Mouse (Mus musculus) forebrain, postnatal 0 days (tissue): Measurements from ENCODE around the gene Mob3b. TPM values are rescaled to one million over a fixed set of nuclear protein-coding genes. Genes with fewer than 3 reads are reported as not detected.

Experiments
- ATAC-seq: fragments of 200-750 bp; cut with Nextera tagmentation; 2 replicates; pipeline ENCODE4 v1.8.0; 2017; ENCODE audit warnings: mild to moderate bottlenecking, moderate library complexity
- DNase-seq: peaks from one replicate; pipeline ENCODE4 v3.0.0-alpha.2; 2015
- H3K27ac ChIP-seq: fragments of 300-500 bp; sonication (generic); 2 replicates; pipeline ENCODE4 v1.5.1; 2014; ENCODE audit warnings: low read depth, mild to moderate bottlenecking, antibody characterized with exemption, low read length, moderate library complexity, mixed read lengths
- H3K27me3 ChIP-seq: fragments of 300-500 bp; sonication (generic); 2 replicates; pipeline ENCODE4 v1.6.1; 2014; ENCODE audit warnings: mild to moderate bottlenecking, low read length, mixed read lengths; ENCODE audit not compliant: insufficient read depth
- H3K36me3 ChIP-seq: fragments of 300-500 bp; sonication (generic); 2 replicates; pipeline ENCODE4 v1.6.1; 2014; ENCODE audit warnings: mild to moderate bottlenecking, moderate library complexity; ENCODE audit not compliant: insufficient read depth
- H3K4me1 ChIP-seq: fragments of 300-500 bp; sonication (generic); 2 replicates; pipeline ENCODE4 v1.6.1; 2014; ENCODE audit warnings: antibody characterized with exemption; ENCODE audit not compliant: insufficient read depth
- H3K4me2 ChIP-seq: fragments of 300-500 bp; sonication (generic); 2 replicates; pipeline ENCODE4 v1.6.1; 2014; ENCODE audit warnings: low read depth, mild to moderate bottlenecking, moderate library complexity
- H3K4me3 ChIP-seq: fragments of 300-500 bp; sonication (generic); 2 replicates; pipeline ENCODE4 v1.5.1; 2014; ENCODE audit warnings: low read depth, low read length, mixed read lengths
- H3K9ac ChIP-seq: fragments of 300-500 bp; sonication (generic); 2 replicates; pipeline ENCODE4 v1.6.1; 2014; ENCODE audit warnings: mild to moderate bottlenecking
- H3K9me3 ChIP-seq: fragments of 300-500 bp; sonication (generic); 2 replicates; pipeline ENCODE4 v1.6.1; 2016; ENCODE audit warnings: low read length
- CTCF ChIP-seq: sonication (generic); IDR thresholded peaks from 2 replicates; pipeline ENCODE4 v1.5.1; 2016; ENCODE audit warnings: antibody characterized with exemption, control low read depth, low read depth
- WGBS: fragments of 180-500 bp; shearing (Covaris S2); extraction: QIAGEN DNeasy Blood & Tissue Kit; methylation state at CpG from one replicate; pipeline ENCODE4 v1.1.7; 2014; 5-methylcytosine and 5-hydroxymethylcytosine counted together
- polyA plus RNA-seq: library from polyadenylated mRNA; unstranded; fragments of >200 nt; fragmentation: Nextera tagmentation; extraction: Ambion mirVana; gene quantifications from 2 replicates; pipeline ENCODE4 v1.2.1, GENCODE M21; 2015
- total RNA-seq: library from RNA; depleted of rRNA; stranded (reverse); fragments of >200 nt; gene quantifications from 2 replicates; pipeline ENCODE4 v1.2.3, GENCODE M21; 2014; rRNA removed

The Mob3b gene
- total RNA-seq = 3.0 and 3.2 TPM in 2 replicates
- polyA plus RNA-seq = 2.1 and 4.3 TPM in 2 replicates

DNA sequence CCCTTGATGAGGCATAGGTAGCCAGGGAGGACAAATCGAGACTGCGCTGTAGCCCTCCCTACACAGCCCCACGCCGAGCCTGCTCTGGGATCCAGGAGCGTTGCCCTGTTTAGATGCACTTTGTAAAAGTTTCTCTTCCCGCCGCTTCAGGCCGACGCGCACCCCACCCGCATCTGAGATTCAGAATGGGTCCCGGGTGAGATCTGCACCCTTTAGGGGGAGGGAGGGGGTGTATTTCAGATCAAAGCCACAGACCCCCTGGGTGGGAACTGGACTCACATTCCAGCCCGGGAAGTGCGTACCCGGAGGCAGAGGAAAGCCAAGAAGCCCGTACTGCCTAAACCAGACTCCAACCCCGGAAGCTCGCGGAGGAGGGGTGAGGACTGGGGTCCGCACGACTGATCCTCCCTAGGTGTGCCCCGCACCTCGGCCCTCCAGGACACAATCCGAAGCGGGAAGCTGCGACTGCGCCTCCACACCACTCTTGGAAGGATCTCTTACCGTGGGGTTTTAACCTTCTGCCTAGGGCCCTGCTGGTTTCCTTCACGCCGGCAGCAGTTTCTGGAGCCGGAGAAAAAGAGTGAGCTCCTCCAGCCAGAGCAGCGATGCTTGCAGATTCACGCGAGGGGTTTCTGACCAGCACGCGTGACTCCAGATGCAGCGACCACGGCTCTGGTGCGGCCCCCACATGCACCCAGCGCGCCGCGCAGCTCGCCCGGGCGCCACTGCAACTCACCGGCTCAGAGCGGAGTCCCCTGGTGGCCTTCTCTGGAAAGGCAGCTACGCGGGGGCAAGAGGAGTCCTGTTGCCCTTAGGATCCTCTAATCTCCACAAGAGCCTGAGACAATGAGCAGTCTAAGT, at the start of gene Mob3b:
TSS of gene Mob3b (minus strand) at position 734 of the 861 bp plus-strand sequence.
- Histone ChIP-seq H3K36me3 (no peaks in the 10 kb centered on the region), H3K27ac (peak within 1 kb of the TSS; percentile 51; the same call in 1 of the 2 replicates), H3K9me3 (no peaks in the 10 kb centered on the region), H3K4me3 (peak within 1 kb of the TSS; percentile 55), H3K9ac (peak within 1 kb of the TSS; percentile 45), H3K4me2 (peak within 1 kb of the TSS; percentile 94), H3K27me3 (peaks cover 8% of the 10 kb centered on the region; the same call in 1 of the 2 replicates), H3K4me1 (peaks cover 5% of the 10 kb centered on the region; the same call in 1 of the 2 replicates)
- DNase-seq (peak; percentile 81), ATAC-seq (peak; percentile 94)
- WGBS = 1% methylated on average over 50 of the region's 50 CpGs
- peak; percentile 93 for TF ChIP-seq CTCF

DNA sequence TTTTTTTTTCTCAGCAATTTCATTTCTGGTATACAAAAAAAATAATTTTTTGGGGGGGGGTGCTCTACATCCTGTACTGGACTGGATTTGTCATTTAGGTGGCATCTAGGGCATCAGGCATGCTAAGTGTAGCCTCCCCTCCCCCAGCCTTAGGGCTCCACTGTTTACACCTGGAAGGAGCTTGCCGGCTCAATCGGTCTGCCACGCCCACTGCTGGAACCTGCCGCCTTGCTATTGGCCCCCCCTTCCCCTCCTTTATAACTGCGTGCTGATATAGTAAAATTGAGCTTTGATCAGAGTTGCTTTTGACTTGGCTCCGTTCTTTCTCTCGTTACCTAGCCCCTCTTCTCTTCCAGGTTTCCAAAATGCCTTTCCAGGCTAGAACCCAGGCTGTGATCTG, 47.4 kb upstream of the Mob3b start:
- TF ChIP-seq CTCF = no peak
- Histone ChIP-seq H3K27ac (no peak overlapping the region), H3K4me1 (no peaks in the 10 kb centered on the region), H3K9ac (no peak overlapping the region), H3K27me3 (no peaks in the 10 kb centered on the region), H3K9me3 (no peaks in the 10 kb centered on the region), H3K4me3 (no peak overlapping the region), H3K36me3 (peaks cover 38% of the 10 kb centered on the region), H3K4me2 (no peak overlapping the region)
- DNase-seq (no peak), ATAC-seq (no peak)
- WGBS = 69% methylated on average over 7 of the region's 7 CpGs

DNA sequence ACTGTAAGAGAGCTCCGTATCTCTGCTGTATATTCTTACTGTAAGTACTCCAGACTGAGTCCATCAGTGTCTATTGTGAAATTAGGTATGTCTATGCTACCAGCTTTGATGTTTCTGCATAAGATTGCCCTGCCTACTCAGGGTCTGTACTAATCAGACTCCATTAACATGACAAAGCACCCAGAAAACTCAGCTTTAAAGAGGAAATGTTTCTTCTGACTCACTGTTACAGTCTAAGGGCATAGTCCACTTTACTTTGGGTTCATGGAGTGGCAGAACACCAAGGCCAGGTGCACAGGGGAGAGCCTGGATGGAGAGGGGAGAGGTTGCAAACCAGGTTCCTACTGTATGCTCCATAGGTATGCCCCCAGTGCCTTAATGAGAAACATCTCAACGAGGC, 46.4 kb upstream of the Mob3b start:
- H3K27me3 ChIP-seq = no peaks in the 10 kb centered on the region
- no peak overlapping the region for H3K4me2 ChIP-seq
- no peak for ATAC-seq
- peaks cover 36% of the 10 kb centered on the region for H3K36me3 ChIP-seq
- no peak overlapping the region for H3K4me3 ChIP-seq
- 87% methylated on average over 2 of the region's 2 CpGs for WGBS
- no peak for TF ChIP-seq CTCF
- DNase-seq = no peak
- H3K9ac ChIP-seq = no peak overlapping the region
- H3K4me1 ChIP-seq = no peaks in the 10 kb centered on the region
- no peaks in the 10 kb centered on the region for H3K9me3 ChIP-seq
- no peak overlapping the region for H3K27ac ChIP-seq

DNA sequence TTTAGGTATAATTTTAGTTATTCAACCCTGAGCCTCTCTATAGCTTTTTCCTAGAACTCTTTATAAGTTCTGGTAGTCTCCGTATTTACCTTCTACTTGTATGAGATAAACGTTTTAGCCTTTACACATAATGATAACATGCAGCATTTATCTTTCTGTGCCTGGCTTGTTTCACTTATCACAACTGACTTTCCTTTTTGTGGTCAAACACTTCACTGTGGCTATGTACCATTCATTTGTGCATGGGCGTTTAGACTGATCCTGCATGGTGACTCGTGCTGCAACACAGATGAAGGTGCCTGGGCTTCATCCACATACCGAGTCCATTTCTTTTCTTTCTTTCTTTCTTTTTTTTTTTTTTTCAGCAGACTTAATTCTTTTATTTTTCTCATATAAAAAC, 44.4 kb upstream of the Mob3b start:
- no peak for ATAC-seq

DNA sequence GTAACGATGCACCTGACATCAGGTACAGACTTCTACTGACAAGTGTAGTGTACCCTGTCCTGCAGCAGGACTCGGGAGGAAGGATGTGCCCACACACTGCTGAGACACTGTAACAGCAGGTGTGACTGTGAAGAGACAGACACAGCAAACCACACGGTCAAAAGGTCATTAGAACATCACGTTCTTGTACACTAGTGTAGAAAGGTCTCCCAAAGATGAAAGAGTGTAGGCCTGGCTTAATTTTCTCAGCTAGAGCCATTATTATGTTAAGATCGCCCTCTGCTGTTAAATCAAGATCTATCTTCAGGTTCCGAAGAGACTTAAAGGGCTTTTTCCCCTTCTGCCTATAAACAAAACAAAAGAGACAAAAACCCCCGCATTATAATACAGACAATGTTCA, 35.4 kb upstream of the Mob3b start:
- Histone ChIP-seq H3K9me3 (no peaks in the 10 kb centered on the region), H3K4me1 (no peaks in the 10 kb centered on the region), H3K27ac (no peak overlapping the region), H3K4me3 (no peak overlapping the region), H3K27me3 (no peaks in the 10 kb centered on the region), H3K4me2 (no peak overlapping the region), H3K9ac (no peak overlapping the region), H3K36me3 (peaks cover 22% of the 10 kb centered on the region)
- ATAC-seq = no peak
- TF ChIP-seq CTCF = peak; percentile 58
- DNase-seq = peak; percentile 50
- 37% methylated on average over 7 of the region's 7 CpGs for WGBS

More for the DNA sequence above, 44.4 kb upstream of the Mob3b start:
- Histone ChIP-seq H3K4me1 (no peaks in the 10 kb centered on the region), H3K4me3 (no peak overlapping the region), H3K36me3 (peaks cover 39% of the 10 kb centered on the region), H3K27ac (no peak overlapping the region), H3K9me3 (no peaks in the 10 kb centered on the region), H3K27me3 (no peaks in the 10 kb centered on the region), H3K9ac (no peak overlapping the region), H3K4me2 (no peak overlapping the region)
- DNase-seq = no peak
- 97% methylated on average over 5 of the region's 5 CpGs for WGBS
- no peak for TF ChIP-seq CTCF

DNA sequence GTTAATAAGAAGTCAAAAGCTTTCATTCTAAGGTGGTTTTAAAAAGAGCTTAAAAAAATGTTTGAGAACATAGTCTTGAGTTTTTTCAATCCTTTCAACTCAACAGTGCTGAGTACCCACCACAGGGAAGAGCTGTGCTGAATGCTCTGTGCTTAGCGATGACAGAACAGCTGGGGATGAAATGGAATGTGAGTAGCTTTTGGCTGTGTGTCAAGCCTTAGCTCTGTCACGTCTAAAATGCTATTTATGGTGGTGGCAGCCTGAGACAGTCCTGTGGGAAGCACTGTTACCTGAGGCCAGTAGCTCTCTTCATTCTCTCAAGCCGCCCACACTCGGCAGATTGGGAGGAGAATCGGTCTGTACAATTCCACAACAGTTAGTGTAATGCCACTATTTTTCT, 32.5 kb upstream of the Mob3b start:
- Histone ChIP-seq H3K9me3 (no peaks in the 10 kb centered on the region), H3K4me1 (no peaks in the 10 kb centered on the region), H3K27me3 (no peaks in the 10 kb centered on the region), H3K27ac (no peak overlapping the region), H3K36me3 (peaks cover 14% of the 10 kb centered on the region), H3K9ac (no peak overlapping the region), H3K4me2 (no peak overlapping the region), H3K4me3 (no peak overlapping the region)
- ATAC-seq (no peak), DNase-seq (no peak)
- 70% methylated on average over 5 of the region's 5 CpGs for WGBS
- no peak for TF ChIP-seq CTCF

DNA sequence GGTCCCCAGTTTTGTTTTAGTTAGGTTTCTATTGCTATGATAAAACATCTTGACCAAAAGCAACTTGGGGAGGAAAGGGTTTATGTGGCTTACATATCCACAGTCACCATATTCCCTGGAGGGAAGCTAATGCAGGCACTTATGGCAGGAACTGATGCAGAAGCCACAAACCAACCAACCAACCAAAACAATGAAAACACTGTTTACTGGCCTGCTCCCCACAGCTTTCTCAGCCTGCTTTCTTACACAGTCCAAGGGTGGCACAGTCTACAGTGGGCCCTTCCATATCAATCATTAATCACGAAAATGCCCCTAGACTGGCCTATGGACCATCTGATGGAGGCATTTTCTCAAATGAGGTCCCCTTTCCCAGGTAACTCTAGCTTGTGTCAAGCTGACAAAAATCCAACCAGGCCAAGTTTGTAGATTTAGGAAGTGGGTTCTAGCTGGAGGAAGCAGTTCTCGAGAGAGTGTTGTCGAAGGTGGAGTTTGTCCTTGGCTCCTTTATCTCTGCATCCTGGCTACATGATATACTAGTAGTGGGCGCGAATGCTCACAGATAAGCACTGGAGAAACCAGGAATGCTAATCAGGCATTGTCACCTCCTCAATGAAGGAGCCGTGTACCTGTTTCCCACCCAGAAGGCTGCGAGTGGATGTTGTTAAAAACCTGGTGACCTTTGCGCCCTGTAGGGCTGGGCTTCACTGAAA, 30.5 kb upstream of the Mob3b start:
- Histone ChIP-seq H3K9ac (no peak overlapping the region), H3K4me1 (no peaks in the 10 kb centered on the region), H3K4me3 (no peak overlapping the region), H3K36me3 (peaks cover 11% of the 10 kb centered on the region), H3K27ac (no peak overlapping the region), H3K9me3 (no peaks in the 10 kb centered on the region), H3K27me3 (no peaks in the 10 kb centered on the region), H3K4me2 (no peak overlapping the region)
- DNase-seq (no peak), ATAC-seq (no peak)
- no peak for TF ChIP-seq CTCF
- WGBS = 93% methylated on average over 8 of the region's 8 CpGs
